Mouse (Mus musculus) right cerebral cortex, postnatal 4 days (tissue): ENCODE data around the gene Mrpl33.

Experiments
- DNase-seq: peaks from one replicate; pipeline ENCODE4 v3.0.0-alpha.2; 2022

Mrpl33 gene

DNA sequence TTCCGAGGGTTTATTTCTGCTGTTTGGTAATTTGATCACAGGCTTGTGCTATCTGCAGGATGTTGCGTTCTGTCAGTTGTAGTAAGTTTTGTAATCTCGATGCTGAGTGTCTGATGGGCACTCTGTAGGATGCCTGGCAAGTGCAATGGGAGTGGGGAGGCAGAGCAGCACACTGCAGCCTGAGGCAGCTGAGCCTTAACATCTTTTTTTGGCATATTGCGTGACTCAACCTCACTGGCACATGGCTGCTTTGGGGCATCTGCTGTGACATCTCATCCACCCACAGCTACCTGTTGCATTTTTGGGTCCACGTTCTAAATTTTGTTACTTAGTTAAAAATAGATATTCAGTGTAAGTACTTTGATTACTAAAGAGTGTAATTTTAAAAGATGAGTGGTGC, 108.2 kb downstream of the Mrpl33 start:
- DNase-seq, result no peak

DNA sequence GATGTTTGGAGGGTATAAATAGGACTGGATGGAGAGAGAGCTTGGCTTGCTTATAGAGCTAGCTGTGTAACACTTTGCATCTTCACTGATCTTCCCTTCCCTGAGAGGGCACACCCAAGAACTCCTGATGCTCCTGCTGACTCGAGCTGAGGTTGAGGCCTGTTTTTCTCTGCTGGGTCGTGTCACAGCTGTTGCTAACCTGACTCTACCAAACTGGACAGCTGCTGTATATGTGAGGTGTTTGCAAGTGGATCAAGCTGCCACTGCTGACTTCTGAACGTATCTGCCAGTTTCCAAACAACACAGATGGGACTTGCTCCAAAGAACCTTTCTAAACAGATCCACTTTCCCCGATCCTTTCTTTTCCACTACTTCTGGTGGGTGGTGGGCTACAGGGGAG, 110.1 kb downstream of the Mrpl33 start:
- no peak for DNase-seq

DNA sequence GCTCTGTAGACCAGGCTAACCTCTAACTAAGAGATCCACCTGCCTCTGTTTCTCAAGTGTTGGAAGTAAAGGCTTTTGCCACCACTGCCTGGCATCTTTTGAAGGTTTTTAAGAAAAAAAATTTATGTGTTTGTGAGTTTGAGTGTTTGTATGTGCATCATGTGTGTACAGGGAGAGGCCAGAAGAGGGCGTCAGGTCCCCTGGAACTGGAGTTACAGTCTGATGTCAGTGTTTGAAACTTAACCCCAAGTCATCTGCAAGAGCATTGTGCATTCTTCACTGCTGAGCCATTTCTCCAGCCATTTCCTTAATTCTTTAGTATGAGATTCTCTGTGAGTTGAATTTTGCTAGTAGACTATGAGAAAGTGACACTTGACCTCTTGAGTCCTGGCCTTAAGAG, 112.7 kb downstream of the Mrpl33 start:
- no peak for DNase-seq

DNA sequence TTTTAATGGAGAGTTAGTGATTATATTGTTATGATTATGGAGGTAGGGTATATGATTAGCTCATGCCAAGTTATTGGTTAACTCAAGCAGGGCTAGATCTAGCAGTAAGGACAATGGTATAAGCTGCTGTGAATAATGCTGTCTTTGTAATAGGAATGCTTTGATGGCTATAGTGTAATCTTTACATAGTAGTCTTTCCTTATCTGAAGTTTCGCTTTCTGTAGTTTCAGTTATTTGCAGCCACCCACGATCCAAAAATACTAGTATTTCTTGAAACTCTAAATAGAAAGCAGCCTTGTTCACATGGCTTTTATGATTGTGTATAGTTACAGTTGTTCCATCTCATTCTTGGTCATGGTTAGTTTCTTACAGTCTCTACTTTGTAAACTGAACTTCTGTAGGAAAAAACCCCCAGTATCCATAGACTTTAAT, 116.6 kb downstream of the Mrpl33 start:
- no peak for DNase-seq

DNA sequence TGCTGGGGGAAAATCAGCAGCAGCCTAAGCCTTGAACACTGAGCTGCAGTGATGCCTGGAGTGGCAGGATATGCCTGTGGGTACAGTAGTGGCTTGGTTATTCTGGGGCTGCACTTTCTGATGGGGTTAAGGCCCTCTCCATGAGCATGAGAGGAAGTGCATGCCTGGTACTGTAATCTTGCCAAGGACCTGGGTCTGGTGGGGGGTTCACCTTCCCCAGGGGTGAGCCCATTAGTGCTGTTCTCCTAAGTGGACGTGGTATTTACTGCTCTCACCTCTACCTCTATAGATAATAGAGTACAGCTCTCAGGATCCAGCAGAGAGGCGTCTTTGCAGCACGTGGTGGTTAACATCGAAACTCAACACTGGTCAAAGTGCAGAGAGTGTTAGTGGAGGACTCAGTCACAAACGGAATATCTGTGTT, 117.1 kb downstream of the Mrpl33 start:
- DNase-seq, result no peak
